Comparison of ENCODE assay signal across 17 mouse cellular contexts in genomic region chr11:101585031-101585430, GRCm38 (mm10). TPM values are rescaled to one million over a fixed set of nuclear protein-coding genes. Genes with fewer than 3 reads are reported as not detected.
"Had no signal": no experiment of that assay in that cellular context is flagged by ENCODE, and none has a peak within 500 bp of the region (broad histone marks: within the 10 kb centered on the region; RNA-seq: fewer than 3 reads in every experiment).

No protein-coding gene starts in this region.

RNA-seq across cellular contexts. Expression of gene Gm11634, which starts 14.0 kb away (rescaled TPM):
- total RNA-seq: megakaryocyte, adult 5-6 weeks; megakaryocyte-erythroid progenitor cell, adult 5-6 weeks had no signal
- polyA plus RNA-seq: liver, postnatal 0 days; lung, adult 2 months; lung, embryonic 15.5 days; lung, postnatal 0 days; midbrain, embryonic 12.5 days; midbrain, embryonic 14.5 days; midbrain, embryonic 16.5 days; myocyte; neural tube, embryonic 11.5 days; neural tube, embryonic 13.5 days; neural tube, embryonic 15.5 days; spleen, adult 2 months; stomach, embryonic 15.5 days; thymus, adult 2 months; urinary bladder, adult 2 months had no signal
